Mouse (Mus musculus) lung, postnatal 14 days (tissue): ENCODE data around the gene 4930513O06Rik.
A peak's percentile ranks its signal among the peaks of the same experiment; 100 is the strongest.

Experiments
- DNase-seq: peaks from one replicate; pipeline ENCODE4 v3.0.0; 2021

4930513O06Rik gene

GRCm38 (mm10) chrX:139085943-139086342 lies at the start of gene 4930513O06Rik:
Gene 4930513O06Rik (plus strand): TSS chrX:139086243.
- no peak for DNase-seq

- no peak for DNase-seq
These were observed 48.4 kb upstream of the 4930513O06Rik start for GRCm38 (mm10) chrX:139037666-139038065.

- no peak for DNase-seq
These were observed 46.7 kb upstream of the 4930513O06Rik start for GRCm38 (mm10) chrX:139039314-139039713.

GRCm38 (mm10) chrX:139041148-139041547 lies 44.9 kb upstream of the 4930513O06Rik start:
- DNase-seq: no peak

- no peak for DNase-seq
These were observed 34.1 kb upstream of the 4930513O06Rik start for GRCm38 (mm10) chrX:139051976-139052375.

- no peak for DNase-seq
These were observed 32.9 kb upstream of the 4930513O06Rik start for GRCm38 (mm10) chrX:139053149-139053548.

GRCm38 (mm10) chrX:139064078-139064477 lies 22.0 kb upstream of the 4930513O06Rik start:
- no peak for DNase-seq

- DNase-seq: no peak
These were observed 7.5 kb upstream of the 4930513O06Rik start for GRCm38 (mm10) chrX:139078493-139078892.

GRCm38 (mm10) chrX:139085077-139085476 lies 966 bp upstream of the 4930513O06Rik start, which contains the start of gene Serpina7:
Gene Serpina7 (minus strand): TSS chrX:139085236.
- no peak for DNase-seq

GRCm38 (mm10) chrX:139097197-139097596 lies 11.2 kb downstream of the 4930513O06Rik start:
- no peak for DNase-seq

GRCm38 (mm10) chrX:139134031-139134430 lies 48.0 kb downstream of the 4930513O06Rik start:
- DNase-seq: peak; percentile 4
